Mouse (Mus musculus): Measurements from ENCODE around the gene Paqr7.
A peak's percentile ranks its signal among the peaks of the same experiment; 100 is the strongest.

Paqr7 gene

GRCm38 (mm10) chr4:134496595-134497210 lies at the start of gene Paqr7:
Gene Paqr7, plus strand, starts transcription at chr4:134496697.
- peak; percentile 74 to 85 for DNase-seq (ENCODE audit: low spot score in 2 of 2)

GRCm38 (mm10) chr4:134447966-134448365 lies 48.5 kb upstream of the Paqr7 start:
- no peak for DNase-seq (ENCODE audit: low spot score in 2 of 2)

- DNase-seq (ENCODE audit: low spot score in 2 of 2) = no peak
These were observed 46.7 kb upstream of the Paqr7 start for GRCm38 (mm10) chr4:134449595-134450391.

- peak in 1 of 2 experiments; percentile 74 for DNase-seq (ENCODE audit: low spot score in 2 of 2)
These were observed 45.9 kb upstream of the Paqr7 start for GRCm38 (mm10) chr4:134450392-134451195.

- DNase-seq (ENCODE audit: low spot score in 2 of 2) = peak in 1 of 2 experiments; percentile 57
These were observed 45.0 kb upstream of the Paqr7 start for GRCm38 (mm10) chr4:134451484-134451883.

- no peak for DNase-seq (ENCODE audit: low spot score in 2 of 2)
These were observed 42.7 kb upstream of the Paqr7 start for GRCm38 (mm10) chr4:134453619-134454400.

- no peak for DNase-seq (ENCODE audit: low spot score in 2 of 2)
These were observed 41.2 kb upstream of the Paqr7 start for GRCm38 (mm10) chr4:134455310-134455709.

GRCm38 (mm10) chr4:134457130-134457825 lies 39.2 kb upstream of the Paqr7 start:
- no peak for DNase-seq (ENCODE audit: low spot score in 2 of 2)

- no peak for DNase-seq (ENCODE audit: low spot score in 2 of 2)
These were observed 37.6 kb upstream of the Paqr7 start for GRCm38 (mm10) chr4:134458856-134459255.

- DNase-seq (ENCODE audit: low spot score in 2 of 2) = no peak
These were observed 36.2 kb upstream of the Paqr7 start for GRCm38 (mm10) chr4:134460277-134460676.

- DNase-seq (ENCODE audit: low spot score in 2 of 2) = no peak
These were observed 35.2 kb upstream of the Paqr7 start for GRCm38 (mm10) chr4:134461252-134461651.

GRCm38 (mm10) chr4:134465789-134466188 lies 30.7 kb upstream of the Paqr7 start:
- DNase-seq (ENCODE audit: low spot score in 2 of 2) = no peak

GRCm38 (mm10) chr4:134466381-134467262 lies 29.9 kb upstream of the Paqr7 start:
- DNase-seq (ENCODE audit: low spot score in 2 of 2) = no peak

- peak in 1 of 2 experiments; percentile 37 for DNase-seq (ENCODE audit: low spot score in 2 of 2)
These were observed 28.9 kb upstream of the Paqr7 start for GRCm38 (mm10) chr4:134467435-134468214.

- peak; percentile 95 for DNase-seq (ENCODE audit: low spot score in 2 of 2)
These were observed 28.3 kb upstream of the Paqr7 start, which contains the start of gene Stmn1 for GRCm38 (mm10) chr4:134468215-134468575. Gene Stmn1, plus strand, starts transcription at chr4:134468320.

- peak; percentile 93 to 95 for DNase-seq (ENCODE audit: low spot score in 2 of 2)
These were observed 27.8 kb upstream of the Paqr7 start for GRCm38 (mm10) chr4:134468578-134469266.

GRCm38 (mm10) chr4:134469341-134469796 lies 27.1 kb upstream of the Paqr7 start:
- DNase-seq (ENCODE audit: low spot score in 2 of 2) = no peak

GRCm38 (mm10) chr4:134469985-134470384 lies 26.5 kb upstream of the Paqr7 start:
- no peak for DNase-seq (ENCODE audit: low spot score in 2 of 2)
